Mouse (Mus musculus): ENCODE measurements around the gene Cntn1. TPM values are rescaled to one million over a fixed set of nuclear protein-coding genes. Genes with fewer than 3 reads are reported as not detected.

Cntn1 gene
- polyA plus RNA-seq, 1 experiment from 2014 or later = 0.11 TPM

DNA sequence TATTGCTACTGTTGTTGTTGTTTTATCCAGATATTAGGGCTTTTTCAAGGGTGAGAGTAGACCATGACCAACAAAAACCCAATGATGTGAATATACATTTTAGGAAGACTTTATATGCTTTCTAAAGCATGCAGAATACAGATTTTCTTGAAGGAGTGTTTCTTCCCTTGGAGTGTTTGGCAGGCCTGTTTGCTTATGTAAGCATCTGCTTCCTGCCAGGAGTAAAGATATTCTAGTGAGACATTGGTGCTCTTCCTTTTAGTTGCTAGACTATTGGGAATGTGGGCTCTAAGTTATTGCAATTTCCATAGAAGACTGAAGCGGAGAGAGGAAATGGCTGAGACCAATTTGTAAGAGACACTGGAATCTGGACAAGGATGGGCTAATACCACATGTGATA lies 158.8 kb downstream of the Cntn1 start:
- H3K27me3 ChIP-seq (replicated peaks) = no peaks in the 10 kb centered on the region
- no peak for ATAC-seq
- 57% methylated on average over 1 of the region's 1 CpGs for WGBS (ENCODE audit: insufficient replicate concordance)

DNA sequence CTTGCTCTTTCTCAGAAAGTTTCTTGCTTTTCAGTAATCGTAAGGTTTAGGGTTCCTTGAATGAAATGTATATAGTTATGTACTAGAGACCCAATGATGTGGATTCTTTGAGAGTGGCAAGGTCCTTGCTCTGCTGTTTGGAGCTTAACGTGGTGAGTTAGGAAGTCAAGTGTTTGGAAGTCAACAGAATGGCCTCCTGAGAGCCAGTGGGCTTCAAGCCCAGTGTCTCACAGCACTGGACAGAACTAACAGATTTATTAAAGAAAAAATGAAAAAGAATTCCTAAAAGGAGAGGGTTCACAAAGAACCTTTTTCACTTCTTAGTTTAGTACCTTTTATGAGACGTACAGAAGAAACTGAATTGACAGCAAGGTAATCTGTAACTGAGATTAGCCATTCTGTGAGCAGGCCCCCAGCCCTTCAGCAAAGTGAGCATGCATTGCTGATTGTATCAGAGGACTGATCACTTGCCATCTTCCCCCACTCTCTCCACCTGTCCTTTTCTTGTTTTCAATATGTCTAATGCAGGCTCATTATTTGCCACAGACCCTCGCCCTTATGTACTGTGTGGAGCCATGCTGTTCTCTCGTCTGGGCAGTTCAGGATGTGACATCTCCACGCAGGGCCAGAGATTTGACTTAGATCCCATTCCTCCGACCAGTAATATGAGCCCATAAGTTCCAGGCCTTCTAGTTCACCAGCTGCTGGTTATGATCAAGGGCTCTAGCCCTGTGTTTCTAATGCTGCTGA lies 159.7 kb downstream of the Cntn1 start:
- no peak overlapping the region for H3K4me2 ChIP-seq
- no peak overlapping the region for H3K9ac ChIP-seq
- H3K4me3 ChIP-seq = no peak overlapping the region
- no peak overlapping the region for H3K27ac ChIP-seq
- no peaks in the 10 kb centered on the region for H3K4me1 ChIP-seq
- 0 out of 2 replicates have a peak, but pooled peaks cover 11% of the 10 kb centered on the region for H3K9me3 ChIP-seq (replicated peaks)
- no peaks in the 10 kb centered on the region for H3K36me3 ChIP-seq
- H3K27me3 ChIP-seq (replicated peaks) = no peaks in the 10 kb centered on the region
- no peak for ATAC-seq
- 67% methylated on average over 7 of the region's 7 CpGs for WGBS (ENCODE audit: insufficient replicate concordance)

More for the DNA sequence above, 158.8 kb downstream of the Cntn1 start:
- Histone ChIP-seq H3K4me1 (no peaks in the 10 kb centered on the region), H3K4me2 (no peak overlapping the region), H3K9me3 (replicated peaks) (0 out of 2 replicates have a peak, but pooled peaks cover 11% of the 10 kb centered on the region), H3K36me3 (no peaks in the 10 kb centered on the region), H3K4me3 (no peak overlapping the region), H3K27ac (no peak overlapping the region), H3K9ac (no peak overlapping the region)

DNA sequence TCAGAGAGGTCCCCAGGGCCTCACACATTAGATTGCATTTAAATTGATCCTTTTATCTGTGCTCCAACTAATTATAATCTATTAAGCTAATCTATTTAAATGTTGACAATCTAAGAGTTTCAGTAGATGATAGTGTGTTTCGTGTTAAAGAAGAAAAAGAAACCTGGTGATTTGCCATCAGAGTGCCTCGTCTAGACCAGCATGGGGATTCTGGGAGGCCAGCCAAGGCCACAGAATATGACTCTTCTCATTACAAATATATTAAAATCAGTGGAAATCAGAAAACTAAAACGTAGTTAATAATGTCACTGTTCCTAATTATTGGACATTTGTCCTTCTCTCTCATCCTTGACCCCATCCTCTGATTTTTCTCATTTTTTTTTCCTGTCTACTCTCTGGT lies 164.9 kb downstream of the Cntn1 start:
- H3K4me1 ChIP-seq = no peaks in the 10 kb centered on the region
- H3K27me3 ChIP-seq (replicated peaks) = no peaks in the 10 kb centered on the region
- no peak overlapping the region for H3K27ac ChIP-seq
- H3K9me3 ChIP-seq (replicated peaks) = 0 out of 2 replicates have a peak, but pooled peaks cover 3% of the 10 kb centered on the region
- no peak overlapping the region for H3K4me2 ChIP-seq
- 43% methylated on average over 3 of the region's 3 CpGs for WGBS (ENCODE audit: insufficient replicate concordance)
- no peak overlapping the region for H3K4me3 ChIP-seq
- no peaks in the 10 kb centered on the region for H3K36me3 ChIP-seq
- H3K9ac ChIP-seq = no peak overlapping the region
- ATAC-seq = no peak

DNA sequence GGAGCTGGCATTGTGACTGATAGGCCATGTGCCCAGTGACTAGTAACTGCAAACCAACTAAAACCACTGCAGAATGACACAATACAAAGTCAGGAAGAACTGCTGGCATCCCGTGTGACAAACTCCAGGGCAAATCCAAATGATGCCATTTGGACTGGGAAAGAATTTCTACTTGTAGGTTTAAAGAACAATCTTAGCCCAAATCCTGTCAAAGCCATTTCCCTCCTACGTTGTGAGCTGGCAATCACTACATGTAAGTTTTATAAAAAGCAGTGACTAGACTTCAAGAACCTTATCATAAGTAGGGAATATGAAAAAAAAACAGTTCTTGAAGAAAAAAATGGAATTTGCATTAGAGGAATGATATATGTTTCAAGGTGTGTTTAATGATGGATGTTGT lies 170.5 kb downstream of the Cntn1 start:
- H3K36me3 ChIP-seq = no peaks in the 10 kb centered on the region
- WGBS (ENCODE audit: insufficient replicate concordance) = 52% methylated on average over 2 of the region's 2 CpGs
- no peak overlapping the region for H3K27ac ChIP-seq
- H3K9me3 ChIP-seq (replicated peaks) = no peaks in the 10 kb centered on the region
- H3K4me3 ChIP-seq = no peak overlapping the region
- H3K27me3 ChIP-seq (replicated peaks) = no peaks in the 10 kb centered on the region
- no peak overlapping the region for H3K4me2 ChIP-seq
- no peak overlapping the region for H3K9ac ChIP-seq
- no peaks in the 10 kb centered on the region for H3K4me1 ChIP-seq
- no peak for ATAC-seq

DNA sequence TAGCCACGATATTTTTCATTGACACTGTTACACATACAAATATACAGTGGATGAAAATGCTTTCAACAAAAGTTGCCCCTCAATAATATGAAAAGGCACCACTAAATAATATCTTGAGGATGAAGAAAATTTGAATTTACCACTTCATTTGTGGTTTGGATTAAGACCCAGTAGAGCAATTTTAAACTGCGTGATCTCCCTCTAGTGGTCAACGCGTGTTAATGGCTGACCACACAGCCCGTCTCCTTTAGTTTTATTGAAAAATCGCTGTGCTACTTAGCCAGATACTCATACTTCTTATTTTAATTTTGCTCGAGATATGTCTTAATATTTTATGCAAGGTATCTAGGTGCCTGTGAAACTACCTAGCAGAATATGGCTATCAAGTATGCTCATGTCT lies 180.4 kb downstream of the Cntn1 start:
- no peaks in the 10 kb centered on the region for H3K27me3 ChIP-seq (replicated peaks)
- no peaks in the 10 kb centered on the region for H3K36me3 ChIP-seq
- H3K9ac ChIP-seq = no peak overlapping the region
- WGBS (ENCODE audit: insufficient replicate concordance) = 16% methylated on average over 7 of the region's 7 CpGs
- ATAC-seq = no peak
- no peak overlapping the region for H3K4me2 ChIP-seq
- H3K27ac ChIP-seq = no peak overlapping the region
- no peaks in the 10 kb centered on the region for H3K9me3 ChIP-seq (replicated peaks)
- H3K4me3 ChIP-seq = no peak overlapping the region
- no peaks in the 10 kb centered on the region for H3K4me1 ChIP-seq

DNA sequence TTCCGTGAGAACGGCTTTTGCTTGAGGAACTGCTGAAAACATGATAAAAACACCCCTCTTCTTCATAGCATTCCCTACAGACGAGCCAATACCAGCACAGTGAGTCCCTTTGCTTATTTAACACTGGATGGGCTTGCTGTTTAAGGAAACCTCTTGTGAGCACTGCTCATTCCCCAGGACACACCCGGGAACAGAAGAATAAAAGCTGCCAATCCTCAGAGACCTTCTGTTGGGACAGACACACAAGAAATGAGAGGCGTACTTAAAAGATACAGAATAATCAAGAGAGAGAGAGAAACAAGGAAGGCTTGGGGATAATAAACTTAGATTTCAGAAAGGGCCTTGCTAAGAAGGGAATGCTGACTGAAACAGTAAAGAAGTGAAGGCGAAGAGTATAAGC lies 184.9 kb downstream of the Cntn1 start:
- no peak for ATAC-seq
- H3K4me2 ChIP-seq = no peak overlapping the region
- no peak overlapping the region for H3K27ac ChIP-seq
- no peaks in the 10 kb centered on the region for H3K36me3 ChIP-seq
- no peak overlapping the region for H3K4me3 ChIP-seq
- no peak overlapping the region for H3K9ac ChIP-seq
- no peaks in the 10 kb centered on the region for H3K9me3 ChIP-seq (replicated peaks)
- H3K27me3 ChIP-seq (replicated peaks) = no peaks in the 10 kb centered on the region
- no peaks in the 10 kb centered on the region for H3K4me1 ChIP-seq
- 61% methylated on average over 6 of the region's 6 CpGs for WGBS (ENCODE audit: insufficient replicate concordance)

DNA sequence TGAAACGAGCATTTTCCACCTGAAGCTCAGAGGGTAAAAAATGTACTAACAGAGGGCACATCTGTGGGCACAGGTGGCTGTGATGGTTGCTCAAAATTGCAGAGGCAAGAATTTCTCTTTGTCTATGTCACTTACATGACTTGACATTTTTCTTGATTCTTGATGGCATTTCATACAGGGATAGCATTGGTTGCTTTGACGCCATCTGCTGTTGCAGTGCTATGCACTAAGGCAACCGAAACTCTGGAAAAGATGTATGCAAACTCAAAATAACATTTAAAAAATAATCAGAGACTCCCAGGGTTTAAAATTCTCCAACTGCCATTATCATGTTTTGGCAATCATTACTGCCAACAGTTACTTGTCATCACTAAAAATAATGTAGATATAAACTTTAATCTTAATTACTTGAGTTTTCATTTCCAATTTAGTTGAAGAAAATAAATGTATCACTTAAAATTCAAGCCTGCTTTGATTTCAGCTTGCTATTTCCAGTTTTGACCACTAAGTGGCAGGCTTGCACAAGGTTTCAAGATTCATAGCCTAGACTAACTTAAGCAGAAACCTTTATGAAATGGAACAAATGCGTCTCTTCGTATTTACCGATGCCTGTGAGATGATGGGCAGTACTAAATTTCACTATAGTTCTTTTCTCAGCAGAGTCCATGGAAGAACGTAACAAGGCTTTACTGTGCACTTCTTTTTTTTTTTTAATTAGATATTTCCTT lies 214.2 kb downstream of the Cntn1 start:
- no peaks in the 10 kb centered on the region for H3K9me3 ChIP-seq (replicated peaks)
- H3K4me3 ChIP-seq = no peak overlapping the region
- no peak overlapping the region for H3K27ac ChIP-seq
- no peak overlapping the region for H3K4me2 ChIP-seq
- 24% methylated on average over 7 of the region's 7 CpGs for WGBS (ENCODE audit: insufficient replicate concordance)
- no peak for ATAC-seq
- no peaks in the 10 kb centered on the region for H3K36me3 ChIP-seq
- H3K9ac ChIP-seq = no peak overlapping the region
- H3K27me3 ChIP-seq (replicated peaks) = no peaks in the 10 kb centered on the region
- H3K4me1 ChIP-seq = no peaks in the 10 kb centered on the region

DNA sequence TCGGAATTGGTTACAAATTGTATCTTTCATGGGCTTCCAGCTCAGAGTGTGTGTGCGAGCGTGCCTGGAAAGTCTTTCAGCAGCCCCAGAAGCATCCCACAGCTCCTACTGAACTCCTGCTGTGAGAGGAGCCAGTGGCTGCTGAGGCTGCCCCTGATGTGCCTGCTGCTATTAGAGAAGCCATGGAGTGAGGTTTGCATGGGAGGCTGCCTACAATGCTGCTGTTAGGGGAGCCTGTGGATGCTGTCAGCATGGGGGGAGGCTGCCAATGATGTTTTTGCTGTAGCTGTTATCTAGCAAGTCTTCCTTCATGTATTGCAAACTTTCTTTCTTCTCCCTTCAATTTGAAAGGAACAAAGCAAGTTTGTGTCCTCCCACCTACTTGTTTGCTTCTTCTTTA lies 217.4 kb downstream of the Cntn1 start:
- H3K9ac ChIP-seq = no peak overlapping the region
- no peak for ATAC-seq
- H3K36me3 ChIP-seq = no peaks in the 10 kb centered on the region
- H3K27ac ChIP-seq = no peak overlapping the region
- H3K4me2 ChIP-seq = no peak overlapping the region
- no peak overlapping the region for H3K4me3 ChIP-seq
- no peaks in the 10 kb centered on the region for H3K9me3 ChIP-seq (replicated peaks)
- no peaks in the 10 kb centered on the region for H3K27me3 ChIP-seq (replicated peaks)
- 44% methylated on average over 3 of the region's 3 CpGs for WGBS (ENCODE audit: insufficient replicate concordance)
- H3K4me1 ChIP-seq = no peaks in the 10 kb centered on the region

DNA sequence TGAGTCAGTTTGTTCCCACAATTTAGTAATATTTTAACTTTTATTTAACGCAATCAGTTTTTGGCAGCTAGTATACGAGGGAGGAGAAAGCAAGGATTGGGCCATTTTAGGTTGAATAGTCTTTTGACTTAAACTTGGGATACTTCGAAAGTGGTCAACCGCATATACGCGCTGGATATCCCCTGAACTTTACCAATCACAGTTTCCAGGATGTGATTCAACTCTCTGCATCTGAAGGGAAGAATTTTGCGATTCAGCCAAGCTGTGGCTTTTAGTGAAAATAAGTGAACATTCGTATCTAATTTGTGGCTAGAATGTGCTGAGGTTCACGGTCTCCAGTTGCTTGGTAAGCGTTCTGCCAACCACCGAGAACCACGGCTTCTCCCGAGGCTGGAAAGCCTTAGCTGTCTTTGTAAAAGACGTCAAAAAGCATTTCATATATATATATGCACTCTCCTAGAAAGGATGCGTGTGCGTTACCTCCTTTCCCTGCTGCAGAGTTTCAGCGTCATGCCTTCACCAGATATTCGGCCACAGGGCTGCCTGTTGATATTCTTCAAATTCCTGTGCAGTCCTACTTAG lies 217.9 kb downstream of the Cntn1 start:
- Histone ChIP-seq H3K9ac (no peak overlapping the region), H3K27me3 (replicated peaks) (no peaks in the 10 kb centered on the region), H3K4me3 (no peak overlapping the region), H3K36me3 (no peaks in the 10 kb centered on the region), H3K27ac (no peak overlapping the region), H3K4me2 (no peak overlapping the region), H3K4me1 (no peaks in the 10 kb centered on the region), H3K9me3 (replicated peaks) (no peaks in the 10 kb centered on the region)
- no peak for ATAC-seq
- 75% methylated on average over 18 of the region's 18 CpGs for WGBS (ENCODE audit: insufficient replicate concordance)

DNA sequence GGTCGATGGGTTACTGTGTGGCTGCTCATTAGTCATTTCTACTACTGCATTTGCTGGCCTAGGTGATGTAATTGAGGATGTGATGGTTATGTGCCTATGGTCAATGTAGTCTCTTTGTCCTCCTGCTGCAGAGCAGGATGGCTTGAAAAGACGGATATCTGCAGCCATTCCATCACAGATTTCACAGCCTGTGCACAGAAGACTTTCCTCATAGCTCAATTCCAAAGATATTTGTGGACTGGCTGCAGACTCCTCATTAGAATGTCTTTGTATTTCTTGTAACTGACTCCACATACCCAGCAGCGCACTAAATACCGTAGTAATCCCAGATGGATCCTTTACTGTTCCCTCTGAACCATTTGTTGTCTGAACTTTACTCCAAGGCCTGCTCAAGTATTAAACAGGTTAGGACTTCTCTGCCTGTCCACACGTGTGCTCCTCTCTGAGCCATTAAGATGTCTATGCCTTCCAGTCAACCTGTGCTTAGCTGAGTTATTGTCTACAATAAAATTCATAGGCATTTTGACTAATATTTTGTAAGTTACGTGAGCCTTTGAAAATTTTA lies 220.9 kb downstream of the Cntn1 start:
- no peaks in the 10 kb centered on the region for H3K27me3 ChIP-seq (replicated peaks)
- H3K36me3 ChIP-seq = no peaks in the 10 kb centered on the region
- ATAC-seq = no peak
- H3K4me1 ChIP-seq = no peaks in the 10 kb centered on the region
- no peak overlapping the region for H3K4me2 ChIP-seq
- H3K4me3 ChIP-seq = no peak overlapping the region
- 68% methylated on average over 6 of the region's 6 CpGs for WGBS (ENCODE audit: insufficient replicate concordance)
- no peak overlapping the region for H3K9ac ChIP-seq
- H3K9me3 ChIP-seq (replicated peaks) = no peaks in the 10 kb centered on the region
- H3K27ac ChIP-seq = no peak overlapping the region

DNA sequence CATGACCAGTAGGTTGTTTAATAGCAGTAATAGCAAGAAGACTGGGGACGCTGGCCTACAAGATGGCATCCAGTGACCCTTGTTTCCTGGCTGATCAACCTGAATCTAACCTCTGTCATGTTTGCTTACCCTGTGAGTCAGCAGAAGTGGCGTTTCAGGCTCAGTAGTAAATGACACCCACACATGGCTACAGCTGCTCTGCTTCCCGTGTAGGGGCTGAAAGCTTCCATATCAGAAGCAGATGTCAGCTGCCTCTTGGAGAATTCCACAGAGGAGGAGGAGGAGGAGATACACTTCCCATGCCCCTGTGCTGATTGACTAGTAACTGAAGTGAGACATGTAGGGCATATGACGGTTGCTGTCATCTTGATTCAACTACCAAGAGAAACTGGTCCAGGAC lies 225.9 kb downstream of the Cntn1 start:
- 54% methylated on average over 4 of the region's 4 CpGs for WGBS (ENCODE audit: insufficient replicate concordance)
- Histone ChIP-seq H3K36me3 (no peaks in the 10 kb centered on the region), H3K27me3 (replicated peaks) (no peaks in the 10 kb centered on the region), H3K4me3 (no peak overlapping the region), H3K9ac (no peak overlapping the region), H3K9me3 (replicated peaks) (no peaks in the 10 kb centered on the region), H3K4me2 (no peak overlapping the region), H3K4me1 (no peaks in the 10 kb centered on the region), H3K27ac (no peak overlapping the region)
- no peak for ATAC-seq

DNA sequence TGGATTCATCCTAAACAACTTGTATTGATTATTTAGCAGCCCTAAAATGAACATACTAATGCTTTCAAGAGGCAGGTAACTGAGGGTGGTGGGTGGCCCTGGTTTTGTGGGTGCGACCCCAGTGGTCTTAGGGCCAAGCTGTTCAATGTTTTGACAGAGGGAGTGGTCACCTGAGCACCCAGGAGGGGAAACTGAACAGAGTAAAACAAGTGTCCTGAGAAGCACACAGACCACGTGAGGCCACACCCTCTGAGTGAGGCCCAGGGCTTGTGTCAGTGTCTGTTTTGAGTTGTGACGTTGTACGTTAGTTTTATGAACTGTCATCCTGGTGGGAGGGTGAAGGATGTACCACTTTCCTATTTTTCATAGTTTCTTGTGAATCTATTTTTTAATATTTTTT lies 227.0 kb downstream of the Cntn1 start:
- H3K4me2 ChIP-seq = no peak overlapping the region
- WGBS (ENCODE audit: insufficient replicate concordance) = 70% methylated on average over 4 of the region's 4 CpGs
- H3K4me1 ChIP-seq = no peaks in the 10 kb centered on the region
- H3K9ac ChIP-seq = no peak overlapping the region
- no peak overlapping the region for H3K27ac ChIP-seq
- no peaks in the 10 kb centered on the region for H3K27me3 ChIP-seq (replicated peaks)
- H3K4me3 ChIP-seq = no peak overlapping the region
- ATAC-seq = no peak
- no peaks in the 10 kb centered on the region for H3K9me3 ChIP-seq (replicated peaks)
- no peaks in the 10 kb centered on the region for H3K36me3 ChIP-seq
